Mouse (Mus musculus): ENCODE measurements around the gene Atp6v0a1.

GRCm38 (mm10) chr11:101064462-101064861, 55.2 kb downstream of the Atp6v0a1 start:
- TF ChIP-seq CTCF (IDR thresholded peaks at IDR 0.05; ENCODE audit: control insufficient read depth, insufficient read depth, insufficient read length) (no peak), MYOD1 (IDR thresholded peaks at IDR 0.05; ENCODE audit: control insufficient read depth, insufficient read length, low read depth) (no peak), CEBPB (IDR thresholded peaks at IDR 0.05; ENCODE audit: low read depth) (no peak), USF1 (IDR thresholded peaks at IDR 0.05; ENCODE audit: low read depth) (no peak), MAX (IDR thresholded peaks at IDR 0.05) (no peak)

All from C2C12 (cell line).